Mouse (Mus musculus) ES-Bruce4 (cell line): ENCODE results near the gene Gpat2.

ENCODE experiments used
- CTCF ChIP-seq: IDR thresholded peaks from one replicate; pipeline ENCODE4 v1.8.1; 2011; ENCODE audit warnings: low read depth, low read length
- POLR2A ChIP-seq: IDR thresholded peaks from one replicate; pipeline ENCODE4 v1.8.1; 2011; ENCODE audit warnings: low read length; ENCODE audit not compliant: insufficient read depth

DNA sequence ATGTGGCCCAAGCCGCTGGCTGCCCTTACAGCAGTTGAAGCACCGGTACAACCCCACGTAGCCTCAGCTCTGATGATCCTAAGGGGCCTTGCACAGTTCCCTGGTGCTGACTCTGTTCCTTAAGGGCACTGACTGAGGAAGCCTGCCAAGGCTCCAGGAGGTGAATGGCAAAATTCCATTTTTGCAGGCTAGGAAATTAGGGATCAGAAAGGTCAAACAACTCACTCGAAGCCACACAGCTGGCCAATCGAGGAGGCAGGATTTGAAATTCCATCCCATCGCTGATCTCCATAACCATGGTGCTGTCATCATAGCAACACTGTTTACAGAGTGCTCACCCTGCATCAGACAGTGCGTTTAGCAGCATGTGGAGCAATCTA lies 46.4 kb upstream of the Gpat2 start:
- TF ChIP-seq POLR2A (no peak), CTCF (no peak)
